Mouse (Mus musculus) cerebellum, postnatal 10 days (tissue): ENCODE data around the gene Adcy7.

Experiments
- DNase-seq, 2 experiments: peaks; one replicate each; pipeline ENCODE4 v3.0.0; 2021; ENCODE audit warnings: mixed read lengths in 2 of 2

Gene Adcy7

DNA sequence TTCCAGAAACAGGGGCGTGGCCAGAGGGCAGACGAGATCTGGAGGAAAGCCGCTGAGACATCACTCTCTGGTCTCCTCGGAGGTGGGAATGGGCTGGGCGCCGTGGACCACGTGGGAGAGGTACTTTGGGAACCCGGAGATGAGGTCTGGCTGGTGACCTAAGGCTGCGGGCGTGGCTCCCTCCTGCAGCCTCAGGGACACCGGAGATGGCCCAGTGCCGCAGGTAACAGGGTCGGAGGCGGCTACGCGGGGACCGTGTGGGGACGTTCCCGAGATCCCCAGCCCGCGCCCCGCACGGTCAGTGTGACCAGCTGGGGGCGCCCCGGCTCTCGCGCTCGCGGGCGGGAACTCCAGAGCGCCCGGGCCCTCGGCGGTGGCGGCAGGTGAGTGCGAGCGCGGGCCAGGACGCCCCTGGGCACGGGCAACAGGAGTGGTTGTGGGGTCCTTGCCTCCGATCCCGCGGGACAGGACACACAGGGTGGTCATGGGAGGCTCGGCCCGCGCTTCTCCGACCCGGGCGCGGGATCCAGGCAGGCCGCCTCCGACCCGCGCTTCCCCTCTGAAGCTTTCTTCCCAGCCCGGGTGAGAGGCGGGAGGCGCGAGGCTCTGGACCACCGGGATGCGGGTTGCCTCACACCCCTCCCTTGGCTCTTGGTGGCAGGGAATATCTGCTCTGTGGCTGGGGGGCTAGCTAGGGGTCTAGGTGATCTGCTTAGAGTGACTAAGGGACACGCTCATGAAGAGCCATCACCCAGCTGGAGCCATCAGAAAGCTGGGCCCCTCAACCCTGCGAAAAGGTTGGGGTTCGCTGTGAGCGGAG lies at the start of gene Adcy7:
Gene Adcy7, plus strand, starts transcription at position 173 of the 820 bp plus-strand sequence.
- DNase-seq: peak; percentile 73 to 77

DNA sequence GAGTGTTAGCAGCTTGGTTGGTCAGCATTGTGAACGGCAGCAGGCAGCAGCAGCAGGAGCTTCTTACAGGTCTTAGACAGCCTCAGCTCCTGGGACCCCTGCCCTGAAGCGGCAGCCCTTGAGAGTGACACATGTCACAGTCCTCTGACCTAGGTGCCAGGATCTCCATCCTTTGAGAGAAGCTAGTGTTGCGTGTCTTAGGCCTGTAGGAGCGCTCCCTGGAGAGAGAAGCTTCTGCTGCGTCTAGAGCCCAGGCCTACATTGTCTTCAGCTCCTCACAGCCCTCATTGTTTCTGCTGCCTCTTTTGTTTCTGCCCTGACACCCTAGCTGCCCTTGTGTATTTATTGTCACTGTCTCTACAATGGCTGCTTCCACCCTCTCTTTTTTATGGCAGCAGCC lies 46.8 kb upstream of the Adcy7 start:
- no peak for DNase-seq

DNA sequence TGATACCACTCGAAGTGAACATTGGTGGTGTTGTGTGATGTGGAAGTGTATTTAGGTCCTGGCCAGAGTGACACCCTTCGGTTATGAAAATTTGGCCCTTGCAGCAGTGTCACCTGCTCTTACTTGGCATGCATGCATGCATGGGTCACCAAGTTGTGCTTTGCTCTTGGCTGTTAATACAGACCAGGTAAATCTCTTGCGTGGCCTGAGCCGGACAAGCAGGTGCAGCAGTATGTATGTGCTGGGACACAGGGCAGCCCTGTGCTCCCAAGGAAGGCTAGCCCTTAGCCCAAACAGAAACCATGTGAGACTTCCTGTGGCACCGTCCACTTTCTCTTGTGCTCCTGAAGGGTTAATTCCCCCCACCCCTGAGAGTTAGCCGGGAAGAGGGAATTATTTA lies 44.4 kb upstream of the Adcy7 start:
- DNase-seq: no peak

DNA sequence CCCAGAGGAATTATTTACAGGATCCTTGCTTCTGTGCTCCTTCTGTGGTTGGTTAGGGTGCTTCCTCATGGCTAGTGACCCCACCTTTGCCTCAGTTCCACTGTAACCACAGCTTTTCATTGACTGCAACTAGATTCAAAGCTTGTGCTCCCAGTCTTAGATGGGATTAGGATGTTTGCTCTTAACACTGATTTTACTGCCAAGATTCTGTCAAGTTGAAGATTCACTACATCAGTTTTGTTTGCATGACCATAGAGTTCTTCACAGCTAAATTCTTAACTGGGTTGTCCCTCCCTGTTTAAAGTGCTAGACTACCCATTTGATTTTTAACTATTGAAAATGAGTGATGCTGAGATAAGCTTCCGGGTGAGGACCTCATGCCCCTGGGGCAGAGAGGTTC lies 43.9 kb upstream of the Adcy7 start:
- DNase-seq: no peak

DNA sequence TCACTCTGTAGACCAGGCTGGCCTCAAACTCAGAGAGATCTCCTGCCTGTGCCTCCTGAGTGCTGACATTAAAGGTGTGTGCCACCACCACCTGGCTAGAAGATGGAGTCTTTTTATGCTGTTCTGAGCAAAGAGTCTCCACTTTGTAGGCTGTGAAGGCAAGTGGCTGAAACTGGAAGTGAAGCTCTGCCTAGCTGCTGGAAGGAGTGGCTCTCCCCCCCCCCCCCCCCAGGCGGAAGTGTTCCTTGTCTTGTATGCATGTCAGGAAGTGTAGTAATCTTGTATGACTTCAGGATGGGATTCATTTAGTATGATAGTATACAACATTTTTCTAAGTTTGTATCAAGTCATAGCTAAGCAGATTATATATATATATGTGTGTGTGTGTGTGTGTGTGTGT lies 43.4 kb upstream of the Adcy7 start:
- no peak for DNase-seq

DNA sequence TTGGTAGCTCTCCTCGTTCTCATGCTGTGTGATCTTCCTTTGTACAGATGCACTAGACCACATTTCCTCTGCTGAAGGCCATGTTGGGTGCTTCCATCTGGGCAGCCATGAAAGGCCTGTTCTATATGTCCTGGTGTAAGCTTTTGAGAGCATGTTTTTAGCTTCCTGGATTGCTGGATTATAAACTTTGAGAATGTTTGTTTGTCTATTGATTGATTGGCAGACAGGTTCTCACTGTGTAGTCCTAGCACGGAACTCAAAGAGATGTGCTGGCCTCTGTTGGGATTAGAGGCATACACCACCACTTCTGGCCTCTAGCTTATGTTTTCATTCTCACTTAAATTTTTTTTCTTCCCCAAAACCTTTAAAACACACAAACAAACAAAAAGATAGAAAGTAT lies 35.5 kb upstream of the Adcy7 start:
- DNase-seq: no peak

DNA sequence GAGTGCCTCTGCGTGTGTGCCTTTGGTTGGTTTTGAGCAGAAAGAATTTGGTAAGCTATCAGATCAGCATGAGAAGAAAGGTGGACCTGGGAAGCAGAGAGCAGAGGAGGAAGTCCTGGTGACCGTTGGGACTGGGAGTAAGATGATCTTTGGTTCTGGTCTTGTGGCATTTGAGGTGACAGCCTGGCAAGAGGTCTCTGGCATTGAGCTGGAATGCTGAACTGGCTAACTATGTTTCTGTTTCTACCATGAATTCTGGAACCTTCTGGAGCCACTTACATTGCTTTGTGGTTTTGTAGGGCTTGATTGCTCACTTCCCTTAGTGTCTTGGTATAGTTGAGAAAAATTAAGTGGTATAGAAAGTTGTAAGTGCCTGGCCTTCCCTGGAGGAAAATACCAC lies 34.6 kb upstream of the Adcy7 start:
- DNase-seq: no peak

DNA sequence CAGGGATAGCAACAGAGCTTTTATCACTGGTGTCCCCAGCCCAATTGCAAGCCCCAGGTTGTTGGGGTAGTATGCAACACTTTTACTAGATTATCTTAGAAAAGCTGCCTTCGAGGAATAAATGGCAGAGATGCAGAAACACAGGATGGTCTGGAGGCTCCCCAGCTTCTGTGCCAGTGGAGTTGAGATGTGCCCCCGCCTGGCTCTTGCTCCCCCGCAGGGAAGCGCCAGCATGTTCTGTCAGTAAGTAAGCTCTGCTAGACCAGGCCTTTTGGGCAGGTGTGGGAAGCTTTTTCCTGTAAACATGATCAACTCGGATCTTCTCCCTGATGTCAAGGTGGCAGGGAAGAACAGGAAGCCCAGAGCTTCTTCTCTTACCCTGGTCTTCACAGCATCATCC lies 32.9 kb upstream of the Adcy7 start:
- no peak for DNase-seq

DNA sequence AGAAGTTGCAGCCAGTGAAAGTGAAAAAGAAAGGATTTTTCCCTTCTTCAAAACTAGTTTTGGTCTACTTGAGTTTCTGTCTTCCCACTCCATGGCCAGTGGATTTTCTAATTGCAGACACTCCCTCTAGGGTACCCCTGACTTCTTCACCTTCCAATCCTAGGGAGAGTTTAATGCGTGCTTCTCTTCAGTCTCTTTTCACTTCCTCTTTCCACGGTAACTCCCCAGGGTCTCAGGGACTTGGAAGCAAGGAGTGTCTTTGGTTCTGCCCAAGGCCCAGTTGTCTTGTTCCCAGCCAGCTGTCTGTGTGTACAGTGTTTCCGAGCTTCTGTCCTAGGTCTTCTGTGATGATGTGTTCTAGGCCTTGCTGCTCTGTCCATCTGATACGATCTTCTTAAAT lies 30.3 kb upstream of the Adcy7 start:
- no peak for DNase-seq

DNA sequence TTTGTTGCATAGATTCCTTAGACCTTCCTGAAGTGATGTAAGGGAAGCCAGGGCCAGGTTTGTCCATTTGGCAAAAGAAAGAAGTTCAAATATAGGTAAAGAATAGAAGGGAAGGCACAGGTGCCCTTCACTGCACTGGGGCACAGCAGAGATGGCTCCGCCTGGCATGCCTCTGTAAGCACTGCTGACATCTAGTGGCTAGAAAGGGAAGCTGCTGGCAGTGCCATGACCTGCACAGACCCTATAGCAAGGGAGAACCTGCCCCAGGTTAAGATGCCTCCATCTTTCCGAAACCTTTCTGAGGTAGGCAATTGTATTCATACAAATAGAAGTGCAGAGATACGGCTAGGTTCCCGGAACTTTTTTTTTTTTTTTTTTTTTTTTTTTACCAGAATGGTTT lies 27.9 kb upstream of the Adcy7 start:
- DNase-seq: peak; percentile 78 to 80

DNA sequence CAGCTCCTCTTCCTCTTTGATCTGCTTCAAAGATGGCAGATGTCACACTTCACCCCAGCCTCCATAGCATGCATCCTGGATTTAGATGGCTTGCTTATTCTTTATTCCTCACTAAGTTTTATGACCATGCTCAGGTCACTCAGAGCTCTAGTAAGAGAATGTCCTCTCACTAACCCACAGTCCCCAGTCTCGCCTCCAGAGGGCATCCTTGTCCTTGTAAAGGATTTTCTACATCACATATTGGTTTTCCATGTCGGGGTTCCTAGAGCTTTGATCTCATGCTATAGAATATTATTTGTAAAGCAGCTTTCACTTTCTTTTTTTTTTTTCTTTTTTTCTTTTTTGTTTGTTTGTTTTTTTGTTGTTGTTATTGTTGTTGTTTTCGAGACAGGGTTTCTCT lies 19.4 kb upstream of the Adcy7 start:
- peak; percentile 69 to 75 for DNase-seq

DNA sequence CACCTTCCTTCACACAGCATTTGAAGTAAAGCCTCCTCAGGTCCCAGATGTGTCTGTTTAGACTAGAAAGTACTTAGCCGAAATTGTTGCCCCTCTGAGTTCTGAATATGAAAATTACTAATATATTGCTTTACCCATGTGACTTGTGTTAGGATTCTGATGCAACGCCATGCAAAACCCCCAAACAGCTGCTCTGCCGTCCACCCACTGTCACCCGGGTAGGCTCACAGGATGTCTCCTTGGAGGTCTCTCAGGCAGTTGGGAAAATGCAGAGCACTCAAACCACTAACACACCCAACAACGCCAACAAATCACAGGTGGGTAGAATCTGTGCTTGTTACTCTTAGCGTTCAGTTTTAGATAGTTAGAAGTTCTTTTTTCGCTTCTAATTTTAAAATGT lies 17.2 kb upstream of the Adcy7 start:
- no peak for DNase-seq

DNA sequence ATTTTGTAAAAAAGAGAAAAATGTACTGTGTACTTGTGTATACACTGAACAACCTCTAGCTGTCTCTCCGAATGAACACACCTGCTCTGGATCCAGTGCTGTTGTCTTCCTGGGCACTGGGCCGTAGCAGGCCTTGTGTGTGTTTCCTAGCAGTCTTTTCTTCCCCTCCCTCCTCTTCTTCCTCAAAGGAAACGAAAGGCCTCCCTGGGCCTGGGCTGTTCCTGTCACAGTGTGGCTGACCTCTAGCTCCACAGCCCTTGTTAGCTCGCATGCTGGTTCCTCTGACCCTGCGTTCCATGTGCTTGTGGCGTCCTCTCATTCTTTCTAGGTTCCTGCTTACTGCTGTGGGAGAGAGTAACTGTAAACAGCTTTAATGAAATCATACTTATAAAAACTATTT lies 14.2 kb upstream of the Adcy7 start:
- DNase-seq: no peak

DNA sequence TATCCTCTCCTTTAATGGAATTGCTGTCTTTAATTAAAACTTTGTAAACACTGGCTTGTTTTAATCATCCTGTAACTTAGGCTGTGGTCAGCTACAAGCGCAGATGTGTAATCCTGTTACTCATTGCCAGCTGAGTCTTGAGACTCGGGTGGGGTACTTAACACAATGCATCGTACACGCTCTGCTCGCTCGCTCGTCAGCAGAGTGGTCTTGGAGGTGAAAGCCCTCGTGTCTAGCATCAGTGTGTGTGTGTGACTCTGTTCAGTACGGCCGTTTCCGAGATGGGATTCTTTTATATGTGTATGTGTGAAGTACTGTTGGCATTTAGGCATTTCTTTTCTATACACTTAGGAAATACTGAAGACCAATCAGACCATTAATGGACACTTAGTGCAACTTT lies 13.7 kb upstream of the Adcy7 start:
- no peak for DNase-seq

DNA sequence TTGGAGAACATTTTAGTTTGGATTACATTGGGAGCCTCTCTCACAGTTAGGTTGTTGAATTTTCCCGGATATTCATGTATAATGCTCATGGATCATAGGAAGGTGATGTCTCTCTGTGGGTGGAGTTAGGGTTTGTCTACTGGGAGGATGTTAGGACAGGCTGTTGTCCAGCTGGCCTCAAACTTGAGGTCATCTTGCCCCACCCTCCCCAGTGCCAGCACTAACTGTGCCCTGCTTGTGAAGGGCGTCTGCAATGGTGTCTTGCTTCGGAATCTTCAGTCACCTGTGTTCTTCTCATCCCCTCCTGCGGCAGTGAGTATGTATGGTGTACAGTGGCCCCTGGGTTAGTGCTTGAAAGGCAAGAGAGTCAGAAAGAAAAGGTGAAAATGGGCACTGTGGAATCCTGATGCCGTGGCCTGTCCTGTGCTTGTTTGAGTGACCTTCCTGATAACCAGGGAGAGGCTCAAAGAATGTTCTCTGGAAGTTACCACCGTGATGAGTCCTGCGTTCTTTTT lies 11.7 kb upstream of the Adcy7 start:
- DNase-seq: no peak

DNA sequence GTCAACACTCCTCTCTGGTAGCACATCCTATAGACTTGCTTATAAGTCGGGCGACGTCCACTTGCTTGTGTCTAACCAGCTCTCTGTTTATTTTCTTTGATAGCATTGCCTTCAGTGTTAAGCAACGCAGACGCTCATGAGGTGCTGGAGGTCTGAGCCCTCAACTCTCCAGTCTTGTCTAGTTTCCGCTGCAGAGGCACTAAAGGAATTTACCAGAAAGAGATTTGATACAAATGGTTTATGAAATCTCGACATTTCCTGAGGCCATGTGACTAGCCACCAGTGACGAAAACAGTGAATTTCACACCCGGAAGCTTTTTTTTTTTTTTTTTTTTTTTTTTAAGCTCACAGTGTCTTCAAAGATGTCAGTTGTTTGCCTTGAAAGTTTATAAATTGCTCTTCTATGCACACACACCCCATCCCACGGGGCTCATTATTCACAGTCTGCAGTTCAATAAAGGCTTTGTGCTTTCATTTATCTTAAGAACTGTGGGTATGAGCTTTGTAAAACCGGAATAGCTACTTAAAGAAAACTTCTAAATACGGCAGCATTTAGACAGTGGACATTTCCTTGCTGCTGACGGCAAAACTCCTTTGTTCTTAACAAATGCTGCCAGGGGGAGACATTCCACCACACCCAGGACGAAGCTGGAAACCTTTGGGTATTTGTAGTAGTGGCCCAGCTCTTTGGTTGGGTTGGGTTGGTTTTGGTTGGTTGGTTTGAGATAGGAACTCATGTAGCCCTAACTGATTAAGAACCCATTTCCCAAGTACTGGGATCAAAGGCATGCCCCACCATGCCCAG lies 9.2 kb upstream of the Adcy7 start:
- no peak for DNase-seq

DNA sequence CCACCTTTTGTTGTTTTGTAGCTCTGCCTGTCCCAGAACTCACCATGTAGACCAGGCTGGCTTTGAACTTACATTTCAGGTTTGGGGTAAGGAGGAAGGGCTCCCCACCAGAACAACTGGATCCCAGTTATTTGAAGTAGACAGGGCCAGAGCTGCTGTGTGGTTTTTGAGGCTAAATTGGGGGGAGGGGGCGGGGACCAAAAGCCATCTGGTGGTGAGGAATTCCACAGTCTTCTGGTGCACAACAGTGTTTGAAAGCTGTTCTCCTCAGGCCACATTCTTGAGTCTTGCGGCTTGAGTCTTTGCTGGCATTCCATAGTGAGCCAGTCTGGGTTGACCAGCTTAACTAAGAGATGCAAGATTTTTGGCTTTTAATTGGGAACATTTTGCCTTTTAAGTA lies 6.7 kb upstream of the Adcy7 start:
- DNase-seq: no peak

DNA sequence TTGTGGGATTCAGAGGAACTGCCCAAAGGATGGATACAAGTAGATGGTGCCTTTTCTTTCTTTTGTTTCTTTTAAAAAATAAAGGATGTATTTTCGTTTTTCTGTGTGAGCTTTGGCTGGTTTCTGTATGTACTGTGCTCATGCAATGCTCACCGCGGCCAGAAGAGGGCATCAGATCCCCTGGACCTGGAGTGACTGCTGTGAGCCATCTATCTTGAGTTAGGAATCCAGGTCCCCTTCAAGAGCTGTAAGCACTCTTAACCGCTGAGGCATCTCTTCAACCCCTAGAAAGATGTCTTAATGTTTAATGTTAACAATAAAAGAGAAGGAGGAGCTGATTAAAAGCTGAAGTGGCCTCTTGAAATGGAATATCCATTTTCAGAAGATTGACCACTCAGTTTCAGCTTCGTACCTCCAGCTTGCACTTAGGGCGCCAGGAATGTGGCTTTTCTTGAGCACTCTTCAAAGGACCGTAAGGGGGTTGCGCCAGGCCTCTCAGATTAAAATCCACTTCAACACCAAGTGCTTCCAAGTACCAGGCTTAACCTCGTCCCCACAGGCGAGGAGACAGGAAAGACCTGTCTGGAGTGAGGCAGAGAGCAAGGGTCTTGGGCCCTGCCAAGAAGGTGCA lies 5.9 kb upstream of the Adcy7 start:
- peak; percentile 93 to 95 for DNase-seq

DNA sequence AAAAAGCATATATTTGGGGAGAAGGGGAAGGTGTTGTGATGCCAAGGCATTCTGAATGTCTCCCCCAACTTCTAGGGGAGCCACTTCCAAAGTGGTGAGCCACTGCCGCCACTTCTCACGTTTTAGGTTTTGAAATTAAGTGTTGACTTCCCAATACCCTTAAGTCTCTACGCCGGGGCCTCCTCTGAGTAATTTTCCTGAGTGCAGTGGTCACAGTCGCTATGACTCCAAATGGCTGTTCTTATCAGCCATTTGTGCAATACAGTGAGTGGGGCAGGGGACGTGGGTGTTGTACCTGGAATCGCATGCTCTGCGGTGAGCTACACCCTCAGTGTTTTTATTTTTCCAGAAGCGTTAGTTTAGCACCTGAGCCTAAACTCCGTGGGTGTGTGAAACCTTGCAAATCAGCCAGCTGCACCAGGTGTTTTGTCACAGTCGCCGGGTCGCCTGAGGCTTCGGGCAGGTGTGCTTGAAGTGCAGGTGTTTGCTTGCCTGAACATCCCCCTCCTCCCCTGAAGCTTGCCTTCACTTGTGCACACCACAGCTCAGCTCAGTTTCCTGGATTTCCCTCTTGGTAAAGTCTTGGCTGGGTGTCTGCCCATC lies 5.3 kb upstream of the Adcy7 start:
- no peak for DNase-seq

DNA sequence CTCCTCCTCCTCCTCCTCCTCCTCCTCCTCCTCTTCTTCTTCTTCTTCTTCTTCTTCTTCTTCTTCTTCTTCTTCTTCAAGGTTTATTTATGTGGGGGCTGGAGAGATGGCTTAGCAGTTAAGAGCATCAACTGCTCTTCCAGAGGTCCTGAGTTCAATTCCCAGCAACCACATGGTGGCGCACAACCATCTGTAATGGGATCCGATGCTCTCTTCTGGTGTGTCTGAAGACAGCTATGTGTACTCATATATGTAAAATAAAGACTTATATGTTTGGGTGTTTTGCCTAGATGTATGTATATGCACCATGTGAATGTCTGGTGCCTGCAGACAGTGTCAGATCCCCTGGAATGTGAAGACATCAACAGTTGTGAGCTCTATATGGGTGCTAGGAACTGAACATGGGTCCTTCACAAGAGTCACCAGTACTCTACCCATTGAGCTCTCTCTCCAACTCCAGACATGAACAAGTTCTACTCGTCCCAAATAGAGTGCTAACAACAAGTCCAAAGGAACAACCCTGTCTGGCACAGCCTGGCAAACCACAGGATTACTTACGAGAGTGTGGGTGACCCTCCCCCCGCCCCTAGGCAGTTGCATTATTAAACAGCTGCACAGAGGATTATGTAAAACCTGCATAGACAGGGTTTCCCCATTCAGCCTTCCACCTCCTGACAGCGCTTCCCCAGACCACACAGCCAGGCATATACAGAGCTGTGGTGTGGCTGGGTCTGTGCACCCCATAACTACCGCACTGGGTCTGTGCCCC lies 2.9 kb upstream of the Adcy7 start:
- no peak for DNase-seq

DNA sequence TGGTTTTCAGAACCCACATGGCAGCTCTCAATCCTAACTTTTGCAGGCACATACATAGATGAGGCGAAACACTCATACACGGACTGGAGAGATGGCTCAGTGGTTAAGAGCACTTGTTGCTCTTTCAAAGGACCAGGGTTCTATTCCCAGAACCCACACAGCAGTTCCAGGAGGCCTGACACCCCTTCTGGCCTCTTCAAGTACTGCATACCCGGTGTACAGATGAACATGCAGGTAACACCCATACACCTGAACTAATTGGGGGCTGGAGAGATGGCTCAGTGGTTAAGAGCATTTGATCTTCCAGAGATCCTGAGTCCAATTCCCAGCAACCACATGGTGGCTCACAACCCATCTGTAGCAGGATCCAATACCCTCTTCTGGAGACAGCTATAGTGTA lies 2.1 kb upstream of the Adcy7 start:
- DNase-seq: no peak

DNA sequence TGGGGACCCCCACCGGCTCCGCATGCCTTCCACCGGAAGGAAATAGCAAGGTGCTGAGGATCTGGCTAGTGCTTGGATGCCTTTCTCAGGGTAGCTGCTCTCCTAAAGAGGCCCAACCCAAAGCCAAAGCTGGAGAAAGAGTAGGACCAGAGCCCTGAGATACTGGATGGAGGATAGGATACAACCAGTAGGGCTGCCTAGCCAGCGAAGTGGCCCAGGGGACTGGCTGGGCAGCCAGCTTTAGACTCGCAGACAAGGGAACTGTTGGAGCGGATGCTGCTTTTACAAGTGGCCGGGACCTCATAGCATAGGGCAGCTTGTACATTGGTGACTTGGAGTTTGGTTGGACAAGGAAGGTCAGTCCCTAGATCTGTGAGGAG lies 838 bp downstream of the Adcy7 start:
- no peak for DNase-seq

DNA sequence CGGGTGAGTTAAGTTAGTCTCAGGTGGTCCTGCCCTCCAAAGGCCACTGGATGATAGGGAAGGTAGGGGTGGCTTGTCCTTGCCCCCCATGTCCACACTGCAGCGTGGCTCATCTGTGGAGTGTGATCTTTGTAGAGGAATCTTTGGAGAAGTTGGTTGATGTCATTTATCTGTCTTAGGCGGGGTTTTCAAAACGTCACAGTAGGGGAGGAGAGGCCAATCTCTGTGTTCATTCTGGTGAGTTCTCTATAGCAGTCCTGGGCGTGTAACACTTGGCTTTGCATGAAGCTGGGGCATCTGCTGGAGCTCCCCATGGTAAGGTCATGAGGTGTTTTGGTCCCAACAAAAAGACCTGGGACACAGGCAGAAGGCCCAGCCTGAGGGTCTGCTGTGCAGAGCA lies 1.9 kb downstream of the Adcy7 start:
- DNase-seq: no peak
